Mouse (Mus musculus): ENCODE measurements around the gene Palld. TPM values are rescaled to one million over a fixed set of nuclear protein-coding genes. Genes with fewer than 3 reads are reported as not detected.

Palld gene
- polyA plus RNA-seq, 1 experiment from 2014 or later: 95.3 TPM

GRCm38 (mm10) chr8:61745181-61745980 is 157.1 kb downstream of the Palld start:
- Histone ChIP-seq H3K4me1 (replicated peaks) (peaks cover 34% of the 10 kb centered on the region), H3K9me3 (peaks cover 8% of the 10 kb centered on the region; the same call in 1 of the 2 replicates), H3K4me2 (peak overlapping the region; percentile 32), H3K27ac (peak overlapping the region; percentile 87), H3K4me3 (replicated peaks) (no peak overlapping the region), H3K9ac (replicated peaks) (no peak overlapping the region), H3K27me3 (no peaks in the 10 kb centered on the region), H3K36me3 (peaks cover 11% of the 10 kb centered on the region)
- peak; percentile 96 for ATAC-seq (ENCODE audit: insufficient number of reproducible peaks, insufficient read depth, low FRiP score, low TSS enrichment, low read depth)
- 18% methylated on average over 10 of the region's 10 CpGs for WGBS

- H3K9ac ChIP-seq (replicated peaks): no peak overlapping the region
- H3K4me3 ChIP-seq (replicated peaks): no peak overlapping the region
- peaks cover 34% of the 10 kb centered on the region for H3K4me1 ChIP-seq (replicated peaks)
- no peaks in the 10 kb centered on the region for H3K9me3 ChIP-seq
- 69% methylated on average over 5 of the region's 6 CpGs for WGBS
- H3K27me3 ChIP-seq: no peaks in the 10 kb centered on the region
- peaks cover 2% of the 10 kb centered on the region; the same call in 1 of the 2 replicates for H3K36me3 ChIP-seq
- ATAC-seq (ENCODE audit: insufficient number of reproducible peaks, insufficient read depth, low FRiP score, low TSS enrichment, low read depth): no peak
- no peak overlapping the region for H3K27ac ChIP-seq
- no peak overlapping the region for H3K4me2 ChIP-seq
These were observed 158.5 kb downstream of the Palld start for GRCm38 (mm10) chr8:61743764-61744562.

DNA sequence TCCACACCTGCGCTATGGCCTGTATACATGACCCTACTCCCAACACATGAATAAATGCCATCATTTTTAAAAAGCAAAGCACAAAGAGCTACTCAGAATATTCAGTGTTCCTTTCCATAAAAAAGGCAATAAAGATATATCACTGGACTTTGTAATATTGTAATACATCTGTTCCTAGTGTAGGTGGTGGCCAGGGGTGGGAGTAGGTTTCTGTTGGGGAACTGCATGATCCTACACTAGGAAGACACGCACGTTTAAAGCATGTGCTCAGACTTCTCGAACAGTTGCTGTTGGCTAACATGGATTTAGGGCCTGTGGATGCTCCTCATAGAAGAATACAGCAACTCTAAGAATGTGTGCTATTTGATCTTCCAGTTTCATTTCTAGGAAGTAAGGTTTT is 165.0 kb downstream of the Palld start:
- no peaks in the 10 kb centered on the region for H3K27me3 ChIP-seq
- no peak overlapping the region for H3K9ac ChIP-seq (replicated peaks)
- no peak overlapping the region for H3K27ac ChIP-seq
- no peak overlapping the region for H3K4me2 ChIP-seq
- no peak for ATAC-seq (ENCODE audit: insufficient number of reproducible peaks, insufficient read depth, low FRiP score, low TSS enrichment, low read depth)
- H3K4me3 ChIP-seq (replicated peaks): no peak overlapping the region
- H3K36me3 ChIP-seq: peaks cover 12% of the 10 kb centered on the region
- H3K4me1 ChIP-seq (replicated peaks): peaks cover 18% of the 10 kb centered on the region
- no peaks in the 10 kb centered on the region for H3K9me3 ChIP-seq
- WGBS: 87% methylated on average over 4 of the region's 4 CpGs

- peaks cover 13% of the 10 kb centered on the region for H3K36me3 ChIP-seq
- no peaks in the 10 kb centered on the region for H3K9me3 ChIP-seq
- no peak for ATAC-seq (ENCODE audit: insufficient number of reproducible peaks, insufficient read depth, low FRiP score, low TSS enrichment, low read depth)
- 67% methylated on average over 8 of the region's 8 CpGs for WGBS
- no peaks in the 10 kb centered on the region for H3K27me3 ChIP-seq
- H3K4me3 ChIP-seq (replicated peaks): no peak overlapping the region
- no peak overlapping the region for H3K27ac ChIP-seq
- H3K4me1 ChIP-seq (replicated peaks): peaks cover 23% of the 10 kb centered on the region
- H3K4me2 ChIP-seq: no peak overlapping the region
- no peak overlapping the region for H3K9ac ChIP-seq (replicated peaks)
These were observed 165.7 kb downstream of the Palld start for GRCm38 (mm10) chr8:61736739-61737243.

DNA sequence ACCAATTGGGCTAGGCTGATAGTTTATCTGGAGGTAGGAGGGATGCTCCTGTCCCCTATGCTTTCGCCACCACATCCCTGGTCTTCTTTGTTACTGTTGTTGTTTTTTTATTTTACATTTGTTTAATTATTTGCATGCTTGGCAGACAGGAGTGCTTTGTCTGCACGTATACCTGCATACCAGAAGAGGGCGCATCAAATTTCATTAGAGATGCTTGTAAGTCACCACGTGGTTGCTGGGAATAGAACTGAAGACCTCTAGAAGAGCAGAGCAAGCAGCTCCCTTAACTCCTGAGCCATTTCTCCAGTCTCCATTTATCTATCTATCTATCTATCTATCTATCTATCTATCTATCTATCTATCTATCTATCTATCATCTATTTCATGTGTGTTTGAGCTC is 166.4 kb downstream of the Palld start:
- no peak overlapping the region for H3K9ac ChIP-seq (replicated peaks)
- H3K27me3 ChIP-seq: no peaks in the 10 kb centered on the region
- no peak for ATAC-seq (ENCODE audit: insufficient number of reproducible peaks, insufficient read depth, low FRiP score, low TSS enrichment, low read depth)
- no peak overlapping the region for H3K4me2 ChIP-seq
- H3K9me3 ChIP-seq: no peaks in the 10 kb centered on the region
- no peak overlapping the region for H3K4me3 ChIP-seq (replicated peaks)
- no peak overlapping the region for H3K27ac ChIP-seq
- peaks cover 29% of the 10 kb centered on the region for H3K4me1 ChIP-seq (replicated peaks)
- 56% methylated on average over 4 of the region's 4 CpGs for WGBS
- H3K36me3 ChIP-seq: peaks cover 13% of the 10 kb centered on the region

- H3K9me3 ChIP-seq: no peaks in the 10 kb centered on the region
- H3K4me3 ChIP-seq (replicated peaks): no peak overlapping the region
- H3K27ac ChIP-seq: no peak overlapping the region
- no peak overlapping the region for H3K9ac ChIP-seq (replicated peaks)
- H3K36me3 ChIP-seq: peaks cover 13% of the 10 kb centered on the region
- WGBS: 92% methylated on average over 8 of the region's 8 CpGs
- peaks cover 31% of the 10 kb centered on the region for H3K4me1 ChIP-seq (replicated peaks)
- no peaks in the 10 kb centered on the region for H3K27me3 ChIP-seq
- ATAC-seq (ENCODE audit: insufficient number of reproducible peaks, insufficient read depth, low FRiP score, low TSS enrichment, low read depth): no peak
- H3K4me2 ChIP-seq: no peak overlapping the region
These were observed 168.3 kb downstream of the Palld start for GRCm38 (mm10) chr8:61734164-61734563.

- Histone ChIP-seq H3K4me3 (replicated peaks) (no peak overlapping the region), H3K9ac (replicated peaks) (no peak overlapping the region), H3K9me3 (no peaks in the 10 kb centered on the region), H3K27me3 (no peaks in the 10 kb centered on the region), H3K4me2 (no peak overlapping the region), H3K4me1 (replicated peaks) (peaks cover 39% of the 10 kb centered on the region), H3K36me3 (peaks cover 13% of the 10 kb centered on the region), H3K27ac (no peak overlapping the region)
- 57% methylated on average over 6 of the region's 6 CpGs for WGBS
- no peak for ATAC-seq (ENCODE audit: insufficient number of reproducible peaks, insufficient read depth, low FRiP score, low TSS enrichment, low read depth)
These were observed 170.3 kb downstream of the Palld start for GRCm38 (mm10) chr8:61732184-61732583.

- Histone ChIP-seq H3K9ac (replicated peaks) (no peak overlapping the region), H3K27me3 (no peaks in the 10 kb centered on the region), H3K36me3 (peaks cover 13% of the 10 kb centered on the region), H3K9me3 (no peaks in the 10 kb centered on the region), H3K27ac (no peak overlapping the region), H3K4me3 (replicated peaks) (no peak overlapping the region), H3K4me1 (replicated peaks) (peaks cover 33% of the 10 kb centered on the region), H3K4me2 (no peak overlapping the region)
- 63% methylated on average over 5 of the region's 5 CpGs for WGBS
- no peak for ATAC-seq (ENCODE audit: insufficient number of reproducible peaks, insufficient read depth, low FRiP score, low TSS enrichment, low read depth)
These were observed 171.0 kb downstream of the Palld start for GRCm38 (mm10) chr8:61731306-61732088.

DNA sequence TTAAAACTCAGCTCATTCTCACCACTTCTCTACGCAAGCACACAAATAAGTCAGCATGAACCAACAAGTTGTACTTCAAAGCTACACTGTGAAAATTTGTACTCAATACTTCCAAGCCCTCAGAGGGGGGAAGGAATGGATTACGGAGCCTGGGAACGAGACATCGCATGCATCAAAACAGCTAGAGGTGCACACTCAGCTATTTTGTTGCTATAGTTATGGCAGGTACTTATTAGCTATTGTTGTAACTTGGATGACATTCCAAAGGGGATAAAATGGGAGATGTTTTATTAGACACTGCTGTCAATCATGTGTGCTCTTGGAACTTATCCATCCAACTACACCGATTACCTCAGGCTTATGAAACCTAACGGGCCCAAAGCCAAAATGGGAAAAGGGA is 171.8 kb downstream of the Palld start:
- ATAC-seq (ENCODE audit: insufficient number of reproducible peaks, insufficient read depth, low FRiP score, low TSS enrichment, low read depth): no peak
- H3K27me3 ChIP-seq: no peaks in the 10 kb centered on the region
- H3K27ac ChIP-seq: no peak overlapping the region
- no peak overlapping the region for H3K4me3 ChIP-seq (replicated peaks)
- no peak overlapping the region for H3K4me2 ChIP-seq
- peaks cover 13% of the 10 kb centered on the region for H3K36me3 ChIP-seq
- WGBS: 85% methylated on average over 6 of the region's 6 CpGs
- peaks cover 27% of the 10 kb centered on the region for H3K4me1 ChIP-seq (replicated peaks)
- no peak overlapping the region for H3K9ac ChIP-seq (replicated peaks)
- H3K9me3 ChIP-seq: no peaks in the 10 kb centered on the region

GRCm38 (mm10) chr8:61725306-61726017 is 177.0 kb downstream of the Palld start:
- Histone ChIP-seq H3K4me3 (replicated peaks) (no peak overlapping the region), H3K36me3 (peaks cover 4% of the 10 kb centered on the region; the same call in 1 of the 2 replicates), H3K9me3 (no peaks in the 10 kb centered on the region), H3K27ac (no peak overlapping the region), H3K4me2 (no peak overlapping the region), H3K9ac (replicated peaks) (no peak overlapping the region), H3K27me3 (no peaks in the 10 kb centered on the region), H3K4me1 (replicated peaks) (peaks cover 16% of the 10 kb centered on the region; the same call in 1 of the 2 replicates)
- ATAC-seq (ENCODE audit: insufficient number of reproducible peaks, insufficient read depth, low FRiP score, low TSS enrichment, low read depth): no peak
- 52% methylated on average over 8 of the region's 8 CpGs for WGBS
